Mouse (Mus musculus) adrenal gland, adult 18-20 months (tissue): Measurements from ENCODE around the gene C8a. TPM values are rescaled to one million over a fixed set of nuclear protein-coding genes. Genes with fewer than 3 reads are reported as not detected.

Experiments
- DNase-seq, 2 experiments: peaks; one replicate each; pipeline ENCODE4 v3.0.0; 2021 to 2022; ENCODE audit warnings: low spot score in 2 of 2
- total RNA-seq, 2 experiments: library from RNA; stranded (reverse); gene quantifications; 1 replicate in 1 of 2; 2 replicates in 1 of 2; pipeline ENCODE4 v1.2.3; 2021

The C8a gene
- total RNA-seq, 2 experiments from 2014 or later = 0.13 TPM; not detected in 1

GRCm38 (mm10) chr4:104775601-104776000 lies 100.6 kb downstream of the C8a start:
- DNase-seq = no peak

GRCm38 (mm10) chr4:104770331-104770730 lies 105.9 kb downstream of the C8a start:
- DNase-seq = no peak

DNA sequence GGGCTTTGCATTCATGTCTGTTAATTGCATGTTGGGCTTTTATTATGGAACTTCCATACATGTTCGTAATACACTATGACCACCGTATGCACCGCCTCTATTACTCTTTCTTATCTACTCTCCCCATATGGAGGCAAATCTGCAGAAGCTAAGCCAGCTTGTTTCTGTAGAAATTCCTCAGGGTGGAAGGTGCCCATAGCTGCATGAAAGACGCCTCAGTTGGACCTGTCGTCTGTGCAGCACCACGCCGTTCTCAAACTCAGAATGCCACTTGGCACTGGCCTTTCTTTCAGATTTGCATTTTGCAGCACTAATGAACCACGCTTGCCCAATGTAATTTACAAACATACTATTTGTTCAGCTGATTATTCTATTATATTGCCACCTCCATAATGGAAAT lies 106.6 kb downstream of the C8a start:
- no peak for DNase-seq

DNA sequence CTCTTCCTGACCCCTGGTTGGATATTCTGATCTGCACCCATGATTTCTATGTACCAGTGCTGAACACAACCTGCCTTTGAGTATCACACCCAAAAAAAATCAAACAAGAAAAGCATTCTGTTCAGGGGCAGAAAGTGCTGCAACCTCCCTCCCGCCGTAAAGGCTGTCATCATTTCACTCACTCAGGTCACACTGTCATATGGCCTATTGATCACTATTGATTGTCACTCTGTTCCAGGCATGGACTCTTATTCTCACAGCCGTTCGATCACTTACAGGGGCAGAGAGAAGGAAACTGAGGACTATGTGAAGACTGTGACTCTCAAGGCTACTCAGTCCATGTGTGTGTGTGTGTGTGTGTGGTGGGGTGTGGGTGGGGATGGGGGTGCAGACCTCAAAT lies 108.0 kb downstream of the C8a start:
- no peak for DNase-seq

- no peak for DNase-seq
Observed at GRCm38 (mm10) chr4:104766065-104766464, 110.1 kb downstream of the C8a start, which contains the start of gene C8b. C8b (plus strand) TSS chr4:104766317.

Other genes with a start within 250 kb of the C8a start
- not detected for gene C8b, start 110.1 kb downstream of the C8a start, total RNA-seq
- not detected for gene Gm17662, start 19.1 kb downstream of the C8a start, total RNA-seq
- under 1 TPM; 0.26 to 0.73 TPM for gene Fyb2, start 37.1 kb upstream of the C8a start, total RNA-seq
- 1 to 10 TPM; 7.6 to 8.3 TPM for gene Prkaa2, start 233.5 kb upstream of the C8a start, total RNA-seq